Mouse (Mus musculus) limb, embryonic 15.5 days (tissue): Measurements from ENCODE around the gene Napb. TPM values are rescaled to one million over a fixed set of nuclear protein-coding genes. Genes with fewer than 3 reads are reported as not detected.

ENCODE experiments used
- ATAC-seq: fragments of 200-750 bp; cut with Nextera tagmentation; 2 replicates; pipeline ENCODE4 v1.8.0; 2017; ENCODE audit warnings: low read depth, moderate TSS enrichment; ENCODE audit not compliant: insufficient number of reproducible peaks, low FRiP score, low TSS enrichment
- H3K27ac ChIP-seq: fragments of 300-500 bp; sonication (generic); 2 replicates; pipeline ENCODE4 v1.5.1; 2015; ENCODE audit warnings: moderate library complexity, mild to moderate bottlenecking, inconsistent platforms
- H3K27me3 ChIP-seq: fragments of 300-500 bp; sonication (generic); 2 replicates; pipeline ENCODE4 v1.6.1; 2015; ENCODE audit warnings: inconsistent platforms
- H3K36me3 ChIP-seq: fragments of 300-500 bp; sonication (generic); 2 replicates; pipeline ENCODE4 v1.6.1; 2015; ENCODE audit warnings: inconsistent platforms
- H3K4me1 ChIP-seq: fragments of 300-500 bp; sonication (generic); 2 replicates; pipeline ENCODE4 v1.6.1; 2015; ENCODE audit warnings: inconsistent platforms
- H3K4me2 ChIP-seq: fragments of 300-500 bp; sonication (generic); 2 replicates; pipeline ENCODE4 v1.6.1; 2015; ENCODE audit warnings: mild to moderate bottlenecking, inconsistent platforms
- H3K4me3 ChIP-seq: fragments of 300-500 bp; sonication (generic); 2 replicates; pipeline ENCODE4 v1.5.1; 2015; ENCODE audit warnings: mild to moderate bottlenecking, inconsistent platforms
- H3K9ac ChIP-seq: fragments of 300-500 bp; sonication (generic); 2 replicates; pipeline ENCODE4 v1.6.1; 2015; ENCODE audit warnings: inconsistent platforms
- H3K9me3 ChIP-seq: fragments of 300-500 bp; sonication (generic); 2 replicates; pipeline ENCODE4 v1.6.1; 2016; ENCODE audit warnings: inconsistent platforms
- WGBS: fragments of 180-500 bp; shearing (Covaris S2); methylation state at CpG from one replicate; pipeline ENCODE4 v1.1.7; 2015; 5-methylcytosine and 5-hydroxymethylcytosine counted together
- polyA plus RNA-seq: library from polyadenylated mRNA; unstranded; fragments of >200 nt; fragmentation: Nextera tagmentation; extraction: Ambion mirVana; gene quantifications from 2 replicates; pipeline ENCODE4 v1.2.1, GENCODE M21; 2015

Napb gene
- polyA plus RNA-seq, 1 experiment from 2014 or later: 3.3 TPM

GRCm38 (mm10) chr2:148719271-148719995 lies 12.8 kb downstream of the Napb start:
- no peaks in the 10 kb centered on the region for H3K4me1 ChIP-seq
- WGBS: 60% methylated on average over 2 of the region's 2 CpGs
- H3K27me3 ChIP-seq: no peaks in the 10 kb centered on the region
- H3K9me3 ChIP-seq: no peaks in the 10 kb centered on the region
- no peak overlapping the region for H3K4me3 ChIP-seq
- no peak overlapping the region for H3K9ac ChIP-seq
- ATAC-seq: no peak
- H3K36me3 ChIP-seq: no peaks in the 10 kb centered on the region
- no peak overlapping the region for H3K27ac ChIP-seq
- H3K4me2 ChIP-seq: no peak overlapping the region

GRCm38 (mm10) chr2:148717072-148717471 lies 15.2 kb downstream of the Napb start:
- no peaks in the 10 kb centered on the region for H3K4me1 ChIP-seq
- H3K4me3 ChIP-seq: no peak overlapping the region
- no peak overlapping the region for H3K4me2 ChIP-seq
- 85% methylated on average over 2 of the region's 2 CpGs for WGBS
- no peak for ATAC-seq
- no peak overlapping the region for H3K27ac ChIP-seq
- H3K27me3 ChIP-seq: no peaks in the 10 kb centered on the region
- H3K36me3 ChIP-seq: 0 out of 2 replicates have a peak, but pooled peaks cover 4% of the 10 kb centered on the region
- H3K9ac ChIP-seq: no peak overlapping the region
- no peaks in the 10 kb centered on the region for H3K9me3 ChIP-seq

GRCm38 (mm10) chr2:148712326-148712725 lies 19.9 kb downstream of the Napb start:
- ATAC-seq: no peak

GRCm38 (mm10) chr2:148707202-148707530 lies 25.1 kb downstream of the Napb start:
- Histone ChIP-seq H3K36me3 (peaks cover 31% of the 10 kb centered on the region; the same call in 1 of the 2 replicates), H3K27ac (no peak overlapping the region), H3K4me3 (no peak overlapping the region), H3K27me3 (no peaks in the 10 kb centered on the region), H3K4me1 (no peaks in the 10 kb centered on the region), H3K9me3 (no peaks in the 10 kb centered on the region), H3K9ac (no peak overlapping the region), H3K4me2 (no peak overlapping the region)
- 88% methylated on average over 6 of the region's 6 CpGs for WGBS
- ATAC-seq: no peak

More at GRCm38 (mm10) chr2:148712326-148712725, 19.9 kb downstream of the Napb start:
- no peaks in the 10 kb centered on the region for H3K9me3 ChIP-seq
- H3K27ac ChIP-seq: no peak overlapping the region
- H3K27me3 ChIP-seq: no peaks in the 10 kb centered on the region
- no peak overlapping the region for H3K9ac ChIP-seq
- peaks cover 15% of the 10 kb centered on the region; the same call in 1 of the 2 replicates for H3K36me3 ChIP-seq
- 66% methylated on average over 3 of the region's 3 CpGs for WGBS
- no peaks in the 10 kb centered on the region for H3K4me1 ChIP-seq
- H3K4me2 ChIP-seq: no peak overlapping the region
- H3K4me3 ChIP-seq: no peak overlapping the region

- no peaks in the 10 kb centered on the region for H3K9me3 ChIP-seq
- H3K36me3 ChIP-seq: peaks cover 26% of the 10 kb centered on the region; the same call in 1 of the 2 replicates
- no peak overlapping the region for H3K9ac ChIP-seq
- 80% methylated on average over 15 of the region's 15 CpGs for WGBS
- no peak overlapping the region for H3K4me3 ChIP-seq
- no peaks in the 10 kb centered on the region for H3K27me3 ChIP-seq
- no peak for ATAC-seq
- H3K27ac ChIP-seq: no peak overlapping the region
- no peaks in the 10 kb centered on the region for H3K4me1 ChIP-seq
- no peak overlapping the region for H3K4me2 ChIP-seq
Observed at GRCm38 (mm10) chr2:148706409-148707201, 25.7 kb downstream of the Napb start.

- 41% methylated on average over 5 of the region's 5 CpGs for WGBS
- Histone ChIP-seq H3K9ac (no peak overlapping the region), H3K36me3 (peaks cover 50% of the 10 kb centered on the region), H3K9me3 (no peaks in the 10 kb centered on the region), H3K27ac (no peak overlapping the region), H3K4me1 (no peaks in the 10 kb centered on the region), H3K27me3 (no peaks in the 10 kb centered on the region), H3K4me3 (no peak overlapping the region), H3K4me2 (no peak overlapping the region)
- no peak for ATAC-seq
Observed at GRCm38 (mm10) chr2:148698571-148698970, 33.7 kb downstream of the Napb start.

GRCm38 (mm10) chr2:148690781-148691180 lies 41.5 kb downstream of the Napb start:
- H3K9me3 ChIP-seq: no peaks in the 10 kb centered on the region
- no peak overlapping the region for H3K4me2 ChIP-seq
- no peak overlapping the region for H3K27ac ChIP-seq
- WGBS: 96% methylated on average over 5 of the region's 5 CpGs
- no peak overlapping the region for H3K4me3 ChIP-seq
- H3K36me3 ChIP-seq: peaks cover 65% of the 10 kb centered on the region
- ATAC-seq: no peak
- H3K9ac ChIP-seq: no peak overlapping the region
- H3K4me1 ChIP-seq: no peaks in the 10 kb centered on the region
- H3K27me3 ChIP-seq: no peaks in the 10 kb centered on the region

GRCm38 (mm10) chr2:148690291-148690690 lies 42.0 kb downstream of the Napb start:
- H3K27me3 ChIP-seq: no peaks in the 10 kb centered on the region
- no peak overlapping the region for H3K4me2 ChIP-seq
- H3K27ac ChIP-seq: no peak overlapping the region
- H3K36me3 ChIP-seq: peaks cover 68% of the 10 kb centered on the region
- WGBS: 91% methylated on average over 3 of the region's 3 CpGs
- no peaks in the 10 kb centered on the region for H3K4me1 ChIP-seq
- H3K9ac ChIP-seq: no peak overlapping the region
- no peak for ATAC-seq
- H3K9me3 ChIP-seq: no peaks in the 10 kb centered on the region
- H3K4me3 ChIP-seq: no peak overlapping the region

GRCm38 (mm10) chr2:148689444-148690140 lies 42.7 kb downstream of the Napb start:
- peaks cover 67% of the 10 kb centered on the region for H3K36me3 ChIP-seq
- H3K27me3 ChIP-seq: no peaks in the 10 kb centered on the region
- no peak overlapping the region for H3K4me3 ChIP-seq
- no peaks in the 10 kb centered on the region for H3K9me3 ChIP-seq
- H3K27ac ChIP-seq: no peak overlapping the region
- no peak overlapping the region for H3K9ac ChIP-seq
- no peak for ATAC-seq
- H3K4me2 ChIP-seq: no peak overlapping the region
- H3K4me1 ChIP-seq: no peaks in the 10 kb centered on the region
- WGBS: 86% methylated on average over 6 of the region's 6 CpGs

- H3K36me3 ChIP-seq: peaks cover 77% of the 10 kb centered on the region
- H3K4me3 ChIP-seq: no peak overlapping the region
- H3K9me3 ChIP-seq: no peaks in the 10 kb centered on the region
- no peak overlapping the region for H3K9ac ChIP-seq
- no peaks in the 10 kb centered on the region for H3K4me1 ChIP-seq
- 89% methylated on average over 5 of the region's 5 CpGs for WGBS
- no peak overlapping the region for H3K27ac ChIP-seq
- no peak overlapping the region for H3K4me2 ChIP-seq
- no peak for ATAC-seq
- no peaks in the 10 kb centered on the region for H3K27me3 ChIP-seq
Observed at GRCm38 (mm10) chr2:148687971-148688370, 44.3 kb downstream of the Napb start.

GRCm38 (mm10) chr2:148686862-148687261 lies 45.4 kb downstream of the Napb start:
- Histone ChIP-seq H3K4me2 (no peak overlapping the region), H3K9me3 (no peaks in the 10 kb centered on the region), H3K9ac (no peak overlapping the region), H3K4me3 (no peak overlapping the region), H3K27ac (no peak overlapping the region), H3K27me3 (no peaks in the 10 kb centered on the region), H3K36me3 (peaks cover 68% of the 10 kb centered on the region), H3K4me1 (peaks cover 3% of the 10 kb centered on the region)
- ATAC-seq: no peak
- 95% methylated on average over 1 of the region's 1 CpGs for WGBS

GRCm38 (mm10) chr2:148685709-148686108 lies 46.6 kb downstream of the Napb start:
- Histone ChIP-seq H3K9me3 (no peaks in the 10 kb centered on the region), H3K27me3 (no peaks in the 10 kb centered on the region), H3K27ac (no peak overlapping the region), H3K4me3 (no peak overlapping the region), H3K36me3 (peaks cover 57% of the 10 kb centered on the region), H3K4me1 (peaks cover 7% of the 10 kb centered on the region), H3K4me2 (no peak overlapping the region), H3K9ac (no peak overlapping the region)
- WGBS: 84% methylated on average over 3 of the region's 3 CpGs
- no peak for ATAC-seq
